Mouse (Mus musculus) bone marrow macrophage, adult 2 months (primary cell): ENCODE results near the gene Lhx1.

Source experiments
- CTCF ChIP-seq: IDR thresholded peaks from 2 replicates; pipeline ENCODE4 v1.5.1; 2012; ENCODE audit warnings: low read depth, mild to moderate bottlenecking, low read length, moderate library complexity
- POLR2A ChIP-seq: IDR thresholded peaks from 2 replicates; pipeline ENCODE4 v1.6.1; 2012; ENCODE audit warnings: mild to moderate bottlenecking, low read depth, low read length, borderline replicate concordance

DNA sequence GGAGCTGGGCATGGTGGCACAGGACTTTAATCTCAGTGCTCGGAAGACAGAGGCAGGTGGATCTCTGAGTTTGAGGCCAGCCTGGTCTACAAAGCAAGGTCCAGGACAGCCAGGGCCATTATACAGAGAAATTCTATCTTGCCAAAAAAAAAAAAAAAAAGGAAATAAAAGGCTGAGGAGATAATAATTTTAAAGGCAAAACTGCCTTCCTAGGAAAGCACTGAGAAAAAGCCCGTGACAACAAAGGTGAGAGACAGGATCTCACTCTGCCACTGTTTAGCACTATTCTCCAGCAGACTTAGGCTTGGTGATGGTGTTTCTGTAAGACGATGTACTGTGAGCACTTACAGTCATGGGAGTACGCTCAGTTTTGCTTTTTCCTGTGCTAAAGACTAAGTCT, 49.3 kb downstream of the Lhx1 start:
- TF ChIP-seq CTCF (no peak), POLR2A (no peak)
